Mouse (Mus musculus) left cerebral cortex, adult 6 months (tissue): ENCODE results near the gene Xpc. TPM values are rescaled to one million over a fixed set of nuclear protein-coding genes. Genes with fewer than 3 reads are reported as not detected.

Experiments
- long read RNA-seq, 2 experiments: library from polyadenylated mRNA; unstranded; transcript quantifications; one replicate each; pipeline ENCODE4 v2.0.0; 2019 to 2020
- polyA plus RNA-seq: library from polyadenylated mRNA; unstranded; fragments of <200 nt; fragmentation: Nextera tagmentation; gene quantifications from 2 replicates; pipeline ENCODE4 v1.2.3, GENCODE M21; 2021

Xpc gene
- 5.9 and 6.6 TPM in 2 replicates for polyA plus RNA-seq
- long read RNA-seq, experiment 1, transcript Xpc-201 (16 exons, 3,634 nt), result major isoform, 35 of 61 reads
- long read RNA-seq, experiment 1, partial matches to known transcripts, result 22 of 61 reads
- long read RNA-seq, experiment 1, other reads (novel, unspliced or antisense), result 4 of 61 reads
- long read RNA-seq, experiment 2, transcript Xpc-201 (16 exons, 3,634 nt), result major isoform, 5 of 16 reads
- long read RNA-seq, experiment 2, partial matches to known transcripts, result 11 of 16 reads
- long read RNA-seq, experiment 2, other reads (novel, unspliced or antisense), result 0 of 16 reads

DNA sequence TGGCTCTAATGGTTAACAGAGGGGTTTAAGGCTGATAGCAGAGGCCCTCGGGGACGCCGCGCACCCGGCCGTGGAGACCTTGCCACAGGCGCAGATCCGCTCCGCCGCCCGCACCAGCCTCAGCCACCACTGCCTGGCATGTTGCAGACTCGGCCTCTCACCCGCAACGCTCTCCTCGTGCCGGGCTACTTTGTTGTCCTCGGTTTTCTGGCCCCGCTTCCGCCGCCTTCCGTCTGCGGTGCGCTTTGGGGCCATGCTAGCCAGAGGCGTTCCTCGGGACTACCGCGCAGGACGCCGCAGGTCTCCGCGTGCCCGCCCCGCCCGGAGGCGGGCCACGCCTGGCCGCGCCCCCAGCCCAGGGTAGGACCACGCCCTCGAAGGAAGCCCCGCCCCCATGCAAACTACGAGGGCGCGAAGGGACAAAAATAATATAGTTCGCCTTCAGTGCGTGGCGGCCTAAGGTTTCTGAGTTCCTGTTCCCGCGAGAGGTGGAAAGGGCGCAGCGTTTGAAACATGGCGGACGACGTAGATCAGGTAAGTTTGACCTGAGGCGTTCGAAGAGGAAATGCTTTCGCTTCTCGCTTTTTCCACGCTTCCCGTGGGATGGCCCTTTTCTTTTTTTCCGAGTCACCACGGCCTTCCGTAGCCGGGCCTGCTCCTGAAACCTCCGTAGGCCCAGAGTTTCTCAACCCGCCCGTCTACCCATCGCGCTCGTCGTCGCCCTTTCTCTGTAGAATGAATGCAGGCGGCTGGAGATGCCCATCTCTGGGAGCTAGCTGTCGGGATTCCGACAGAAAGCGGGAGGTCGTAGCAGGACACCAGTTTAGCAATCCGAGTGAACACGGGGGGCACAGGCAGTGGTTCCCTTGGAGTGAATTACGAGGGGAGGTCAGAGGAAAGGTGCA, at the start of gene Xpc, which contains the start of gene Lsm3:
Gene Xpc, minus strand, starts transcription at position 344 of the 905 bp plus-strand sequence.
Gene Lsm3, plus strand, starts transcription at position 384 of the 905 bp plus-strand sequence.

DNA sequence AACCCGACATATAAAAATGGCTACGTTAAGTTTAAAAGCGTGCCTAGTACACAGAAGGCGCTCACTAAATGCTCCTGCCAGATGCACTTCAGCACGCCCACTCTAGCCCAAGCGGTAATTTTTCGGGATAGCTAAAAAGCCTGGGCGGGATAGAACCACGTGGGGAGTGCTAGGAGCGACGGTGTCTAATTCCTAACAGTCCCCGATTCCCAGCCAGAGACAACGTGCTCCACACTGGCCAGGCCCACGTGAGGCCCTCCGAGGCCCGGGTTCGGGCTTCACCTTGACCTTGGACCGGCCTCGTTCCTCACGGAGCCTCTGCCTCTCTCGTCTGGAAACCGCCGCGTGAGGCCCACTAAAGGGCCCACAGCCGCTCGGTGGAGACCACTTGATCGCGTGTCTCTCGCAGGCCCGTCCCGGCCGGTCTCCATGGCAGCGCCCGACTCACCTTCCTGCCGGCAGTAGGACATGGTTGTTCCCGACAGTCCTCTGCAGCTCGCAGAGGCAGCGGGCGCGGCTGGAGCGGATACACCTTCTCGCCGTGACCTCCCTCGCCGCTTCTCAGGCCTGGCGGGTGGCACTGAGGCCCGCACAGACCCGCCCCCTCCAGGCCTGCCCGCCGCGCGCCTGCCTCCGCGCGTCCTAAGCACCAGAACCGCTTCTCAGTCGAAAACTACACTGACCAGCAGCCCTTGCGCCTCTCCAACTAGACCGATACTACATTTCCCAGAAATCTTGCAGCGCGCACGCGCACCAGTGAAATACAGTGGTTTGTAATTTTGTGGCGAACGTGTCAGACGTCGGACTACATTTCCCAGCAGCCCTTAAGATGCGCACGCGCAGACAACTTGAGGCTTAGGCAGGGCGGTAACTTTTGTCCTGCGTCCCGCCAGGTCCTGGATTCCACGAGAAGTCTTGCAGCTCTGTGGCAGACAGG, 42.6 kb downstream of the Xpc start, which contains the start of the genes Chchd4 and Tmem43:
Gene Chchd4, minus strand, starts transcription at position 679 of the 937 bp plus-strand sequence.
Gene Tmem43, plus strand, starts transcription at position 836 of the 937 bp plus-strand sequence.

Other genes with a start within 250 kb of the Xpc start
- gene Wnt7a, start 104.5 kb downstream of the Xpc start, polyA plus RNA-seq, result 2.9 and 4.0 TPM in 2 replicates
- 41.2 and 44.7 TPM in 2 replicates for gene Chchd4, start 42.3 kb downstream of the Xpc start, polyA plus RNA-seq
- 16.7 TPM in 2 replicates for gene Tmem43, start 42.2 kb downstream of the Xpc start, polyA plus RNA-seq
- gene Lsm3, start within 50 bp of the Xpc start, polyA plus RNA-seq, result 91.9 and 97.3 TPM in 2 replicates
- gene Slc6a6, start 168.2 kb upstream of the Xpc start, polyA plus RNA-seq, result 38.6 and 55.7 TPM in 2 replicates